Mouse (Mus musculus) testis, adult 2 months (tissue): Measurements from ENCODE around the gene Prkcb.

ENCODE experiments used
- CTCF ChIP-seq: fragments of 200-500 bp; IDR thresholded peaks from 2 replicates; pipeline ENCODE4 v1.5.1; 2012; ENCODE audit warnings: low read depth, mild to moderate bottlenecking, inconsistent platforms, low read length, moderate library complexity; ENCODE audit not compliant: control insufficient read depth, insufficient read depth, insufficient replicate concordance
- POLR2A ChIP-seq: fragments of 200-500 bp; IDR thresholded peaks from 2 replicates; pipeline ENCODE4 v1.6.1; 2012; ENCODE audit warnings: low read depth, mild to moderate bottlenecking, inconsistent platforms, low read length, moderate library complexity; ENCODE audit not compliant: control insufficient read depth

DNA sequence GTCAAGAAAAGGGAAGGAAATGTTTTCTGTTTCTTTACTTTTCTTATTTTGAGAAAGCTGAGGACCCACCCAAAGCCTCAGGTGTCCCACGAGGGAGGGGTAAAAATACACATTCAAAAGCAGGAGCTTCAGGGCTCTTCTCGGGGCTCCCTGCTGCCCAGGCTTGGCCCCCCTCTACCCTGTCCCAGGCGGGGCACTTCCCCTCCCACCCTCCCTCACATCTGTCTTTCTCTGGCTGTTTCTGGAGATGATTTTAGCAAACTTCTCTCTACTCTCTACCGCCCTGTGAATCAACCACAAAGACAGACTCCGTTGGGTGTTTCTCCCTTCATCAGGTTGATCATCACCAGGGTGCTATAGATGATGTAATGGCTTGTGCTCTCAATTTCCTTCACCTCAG, 105.4 kb downstream of the Prkcb start:
- TF ChIP-seq POLR2A, result no peak
- TF ChIP-seq CTCF, result no peak
